Mouse (Mus musculus) lung, adult 2 months (tissue): ENCODE results near the gene AF067063. TPM values are rescaled to one million over a fixed set of nuclear protein-coding genes. Genes with fewer than 3 reads are reported as not detected.
A peak's percentile ranks its signal among the peaks of the same experiment; 100 is the strongest.

Experiments
- DNase-seq: peaks from one replicate; pipeline ENCODE4 v3.0.0; 2022
- H3K4me1 ChIP-seq: fragments of 200-500 bp; 2 replicates; pipeline ENCODE4 v1.6.1; 2011; ENCODE audit warnings: low read length; ENCODE audit not compliant: control insufficient read depth, insufficient read depth
- H3K4me3 ChIP-seq: fragments of 200-500 bp; replicated peaks from 2 replicates; pipeline ENCODE3; 2011; ENCODE audit warnings: low read depth, mild to moderate bottlenecking, control low read depth, low read length; ENCODE audit errors: extremely low read depth
- CTCF ChIP-seq: fragments of 200-500 bp; IDR thresholded peaks from 2 replicates; pipeline ENCODE4 v1.5.1; 2011; ENCODE audit warnings: mild to moderate bottlenecking, low read length, control low read depth; ENCODE audit not compliant: insufficient read depth
- POLR2A ChIP-seq: fragments of 200-500 bp; IDR thresholded peaks from 2 replicates; pipeline ENCODE4 v1.6.1; 2011; ENCODE audit warnings: low read depth, mild to moderate bottlenecking, control low read depth, low read length, borderline replicate concordance; ENCODE audit errors: extremely low read depth
- WGBS: fragments of 180-500 bp; shearing (Covaris S2); methylation state at CpG from one replicate; pipeline ENCODE4 v1.1.7; 2018; 5-methylcytosine and 5-hydroxymethylcytosine counted together
- polyA plus RNA-seq: library from polyadenylated mRNA; depleted of rRNA; stranded (reverse); fragments of >200 nt; gene quantifications from 2 replicates; pipeline ENCODE4 v1.2.3, GENCODE M21; 2012; rRNA removed

The AF067063 gene
- polyA plus RNA-seq, 1 experiment = not detected

DNA sequence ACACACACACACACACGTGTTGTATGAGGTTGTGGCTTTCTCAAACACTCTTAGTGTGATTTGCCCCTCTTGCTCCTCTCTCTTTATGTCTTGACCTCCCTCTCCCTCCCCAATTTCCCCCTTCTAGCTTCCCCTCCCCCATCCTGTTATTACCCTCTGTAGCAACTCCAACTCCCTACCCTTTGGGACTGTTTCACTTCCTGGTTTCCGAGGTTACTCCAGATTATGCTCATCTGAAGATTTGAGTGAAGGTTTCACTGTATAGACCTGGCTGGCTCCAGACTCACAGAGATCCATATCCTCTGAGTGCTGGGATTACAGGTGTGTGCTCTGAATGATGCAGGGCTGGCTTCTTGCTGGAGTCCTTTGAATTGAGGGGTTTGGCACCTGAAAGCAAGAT, 21.1 kb downstream of the AF067063 start:
- DNase-seq = no peak

GRCm38 (mm10) chr13:119797656-119798055, 32.4 kb downstream of the AF067063 start:
- DNase-seq = no peak
- Histone ChIP-seq H3K4me1 (no peaks in the 10 kb centered on the region; the same call in 1 of the 2 replicates), H3K4me3 (no peak overlapping the region)
- WGBS = 28% methylated on average over 4 of the region's 4 CpGs
- TF ChIP-seq POLR2A (no peak), CTCF (no peak)

More for the DNA sequence above, 21.1 kb downstream of the AF067063 start:
- Histone ChIP-seq H3K4me3 (no peak overlapping the region), H3K4me1 (no peaks in the 10 kb centered on the region)
- WGBS = 57% methylated on average over 2 of the region's 2 CpGs
- TF ChIP-seq POLR2A = no peak

DNA sequence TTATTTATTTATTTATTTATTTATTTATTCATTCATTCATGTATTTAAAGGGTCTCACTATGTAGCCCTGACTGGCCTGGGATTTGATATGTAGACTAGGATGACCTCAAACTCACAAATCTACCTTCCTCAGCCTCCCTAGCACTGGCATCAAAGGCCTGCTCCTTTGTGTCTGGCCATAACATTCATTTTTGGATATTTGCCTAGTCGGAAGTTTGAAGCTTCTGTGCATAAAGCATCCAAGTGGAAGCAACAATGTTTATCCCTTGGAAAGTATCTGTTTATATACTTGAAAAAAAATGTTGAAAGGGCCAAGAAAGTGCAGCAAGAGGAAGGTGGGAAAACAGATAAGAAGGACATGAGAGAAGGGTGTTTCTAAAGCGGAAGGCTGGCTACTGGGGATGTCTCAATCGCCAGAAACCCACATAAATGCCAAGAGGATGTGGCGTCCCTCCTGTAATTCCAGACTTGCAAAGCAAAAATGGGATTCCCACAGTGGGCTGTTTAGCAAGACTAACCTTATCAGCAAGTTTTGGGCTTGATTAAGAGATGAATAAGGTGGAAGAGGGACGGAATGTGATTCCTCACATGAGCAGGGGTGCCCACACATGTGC, 37.1 kb downstream of the AF067063 start:
- H3K4me1 ChIP-seq = peaks cover 9% of the 10 kb centered on the region
- no peak for DNase-seq
- H3K4me3 ChIP-seq = no peak overlapping the region
- no peak for TF ChIP-seq POLR2A
- no peak for TF ChIP-seq CTCF
- WGBS = 44% methylated on average over 5 of the region's 5 CpGs

GRCm38 (mm10) chr13:119791580-119792135, 38.4 kb downstream of the AF067063 start:
- Histone ChIP-seq H3K4me1 (peaks cover 9% of the 10 kb centered on the region), H3K4me3 (peak overlapping the region; percentile 99)
- no peak for DNase-seq
- WGBS = 5% methylated on average over 18 of the region's 18 CpGs
- TF ChIP-seq POLR2A = no peak
- no peak for TF ChIP-seq CTCF

- WGBS = under 1% methylated on average over 68 of the region's 86 CpGs
- DNase-seq = peak; percentile 89
- Histone ChIP-seq H3K4me1 (peaks cover 9% of the 10 kb centered on the region), H3K4me3 (peak within 1 kb of the TSS; percentile 99)
- TF ChIP-seq CTCF (no peak), POLR2A (peak; percentile 66)
These were observed 39.0 kb downstream of the AF067063 start, which contains the start of gene Zfp131 for GRCm38 (mm10) chr13:119790761-119791579. Zfp131 (minus strand) TSS chr13:119790889.

DNA sequence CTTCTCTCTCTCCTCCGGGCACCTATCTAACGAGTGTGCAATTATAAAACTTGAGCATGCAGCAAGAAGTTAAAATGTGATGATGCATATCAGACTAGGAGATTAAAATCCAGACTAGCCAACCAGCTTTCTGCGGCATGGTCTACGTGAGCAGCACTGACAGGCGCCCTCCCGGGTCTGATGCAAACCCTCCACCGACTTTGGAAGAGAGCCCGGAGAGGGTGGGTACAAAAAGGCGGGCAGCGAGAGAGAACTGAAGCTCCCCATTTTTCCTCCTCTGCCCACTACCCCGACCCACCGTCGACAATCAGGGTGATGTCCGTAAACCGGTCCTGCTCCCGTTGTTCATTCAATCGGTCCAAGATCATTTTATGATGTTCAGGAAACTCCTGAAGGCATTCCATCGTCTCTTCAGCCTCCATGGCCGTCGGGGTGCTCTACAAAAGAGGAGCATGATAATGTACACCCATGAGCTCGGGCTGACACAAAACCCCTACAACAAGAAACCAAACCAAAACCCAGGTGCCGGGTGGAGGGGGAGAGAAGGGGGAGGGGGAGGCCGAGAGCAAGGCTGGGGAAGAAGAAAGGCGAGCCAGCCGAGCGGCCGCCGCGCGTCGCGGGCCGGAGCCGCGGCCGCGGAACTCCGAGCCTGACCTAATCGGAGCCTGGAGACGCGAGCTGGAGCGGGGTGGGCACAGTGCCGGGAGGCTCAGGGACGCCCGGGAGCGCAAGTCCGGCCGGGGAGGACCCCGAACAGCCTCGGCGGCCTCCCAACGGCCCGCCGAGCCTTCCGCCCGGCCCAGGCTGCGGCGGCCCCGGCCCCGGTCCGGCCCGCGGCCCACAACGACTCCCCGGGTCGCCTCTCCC, 39.9 kb downstream of the AF067063 start:
- H3K4me1 ChIP-seq = peaks cover 9% of the 10 kb centered on the region
- TF ChIP-seq POLR2A (0 out of 2 replicates have a peak, but pooled peaks have one; percentile 3), CTCF (no peak)
- under 1% methylated on average over 56 of the region's 66 CpGs for WGBS
- peak overlapping the region; percentile 60 for H3K4me3 ChIP-seq
- no peak for DNase-seq

- Histone ChIP-seq H3K4me3 (no peak overlapping the region), H3K4me1 (no peaks in the 10 kb centered on the region)
- 79% methylated on average over 4 of the region's 4 CpGs for WGBS
- no peak for DNase-seq
- no peak for TF ChIP-seq CTCF
- no peak for TF ChIP-seq POLR2A
These were observed 46.4 kb downstream of the AF067063 start for GRCm38 (mm10) chr13:119783581-119783980.

Other genes with a start within 250 kb of the AF067063 start
- gene Ccl28, start 206.4 kb downstream of the AF067063 start, polyA plus RNA-seq = 0.06 and 0.07 TPM in 2 replicates
- 21.3 and 46.3 TPM in 2 replicates for gene Hmgcs1, start 139.8 kb downstream of the AF067063 start, polyA plus RNA-seq
- 0.62 and 0.68 TPM in 2 replicates for gene Nim1k, start 74.3 kb downstream of the AF067063 start, polyA plus RNA-seq
- gene Zfp131, start 39.3 kb downstream of the AF067063 start, polyA plus RNA-seq = 6.5 and 11.2 TPM in 2 replicates
- 0.34 TPM in 1 of 2 replicates, not detected in the other for gene D13Ertd608e, start 5.8 kb upstream of the AF067063 start, polyA plus RNA-seq
- gene Tcstv1, start 64.6 kb upstream of the AF067063 start, polyA plus RNA-seq = not detected in 2 replicates
- gene Gm21761, start 99.1 kb upstream of the AF067063 start, polyA plus RNA-seq = not detected in 2 replicates
- gene B020031M17Rik, start 120.6 kb upstream of the AF067063 start, polyA plus RNA-seq = not detected in 2 replicates
- gene Gm36079, start 196.8 kb upstream of the AF067063 start, polyA plus RNA-seq = 0.45 TPM in 1 of 2 replicates, not detected in the other
- gene Gm21188, start 222.0 kb upstream of the AF067063 start, polyA plus RNA-seq = 1.7 and 2.8 TPM in 2 replicates